Mouse (Mus musculus): Measurements from ENCODE around the gene Camkk2. TPM values are rescaled to one million over a fixed set of nuclear protein-coding genes. Genes with fewer than 3 reads are reported as not detected.

The Camkk2 gene
- polyA plus RNA-seq, 1 experiment from 2014 or later, result 24.3 TPM

DNA sequence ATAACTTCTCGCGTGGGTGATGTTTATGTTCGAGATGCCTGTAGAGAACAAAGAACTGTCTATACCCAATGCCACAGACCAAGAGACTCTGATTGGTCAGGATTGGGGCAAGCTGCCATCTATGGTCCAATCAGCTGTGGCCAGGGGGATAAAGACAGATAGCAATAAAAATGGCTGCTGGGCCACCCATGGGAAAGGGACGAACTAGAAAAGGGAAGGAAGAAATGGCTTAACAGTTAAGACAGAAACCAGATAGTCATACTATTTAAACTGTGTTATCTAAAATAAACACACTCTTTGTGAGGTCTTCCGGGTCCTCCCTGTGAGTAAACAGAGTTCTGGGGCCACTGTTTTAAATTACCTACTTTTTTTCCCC is 78.4 kb downstream of the Camkk2 start:
- H3K36me3 ChIP-seq, result no peaks in the 10 kb centered on the region
- 73% methylated on average over 5 of the region's 5 CpGs for WGBS

DNA sequence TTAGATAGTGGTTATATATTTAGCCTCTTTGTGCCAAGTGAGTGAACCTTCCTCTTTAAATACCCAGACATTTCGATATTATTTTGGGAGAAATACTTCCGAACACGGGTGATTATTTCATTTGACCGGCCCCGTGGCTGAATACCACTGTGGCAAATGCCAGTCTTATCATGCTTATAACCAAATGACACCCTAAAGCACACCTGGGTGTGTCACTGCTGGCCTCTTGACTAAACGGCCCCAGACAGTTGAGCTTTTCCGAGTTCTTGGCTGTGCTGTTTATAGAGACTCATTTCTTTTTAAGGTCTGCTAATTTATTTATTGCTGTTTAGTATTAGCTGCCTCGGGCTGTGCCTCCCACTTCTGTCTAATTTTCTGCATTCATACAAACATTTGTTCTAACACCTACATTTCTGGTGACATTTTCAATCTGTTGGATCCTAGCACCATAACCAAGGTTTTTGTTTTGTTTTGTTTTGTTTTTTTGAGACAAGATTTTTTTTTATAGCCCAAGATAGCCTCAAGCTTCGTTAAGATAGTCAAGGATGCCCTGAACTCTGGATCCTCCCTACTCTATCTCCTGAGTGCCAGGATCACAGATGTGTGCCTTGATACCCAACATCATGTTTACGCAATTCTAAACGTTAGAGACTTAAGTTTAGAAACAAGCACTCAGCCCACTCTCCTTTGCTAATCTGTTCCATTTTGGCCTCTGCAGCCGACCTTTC is 78.9 kb downstream of the Camkk2 start:
- WGBS, result 89% methylated on average over 12 of the region's 12 CpGs
- H3K9me3 ChIP-seq (replicated peaks), result no peaks in the 10 kb centered on the region
- no peak overlapping the region for H3K27ac ChIP-seq (replicated peaks)
- no peaks in the 10 kb centered on the region for H3K36me3 ChIP-seq
- H3K4me3 ChIP-seq, result no peak overlapping the region
- DNase-seq (ENCODE audit: low spot score), result no peak
- H3K27me3 ChIP-seq (ENCODE audit: low read depth, poor library complexity, severe bottlenecking), result no peaks in the 10 kb centered on the region
- H3K4me1 ChIP-seq, result no peaks in the 10 kb centered on the region

More for the DNA sequence above, 78.4 kb downstream of the Camkk2 start:
- H3K27me3 ChIP-seq (ENCODE audit: low read depth, poor library complexity, severe bottlenecking), result 0 out of 2 replicates have a peak, but pooled peaks cover under 1% of the 10 kb centered on the region
- H3K27ac ChIP-seq (replicated peaks), result no peak overlapping the region
- DNase-seq (ENCODE audit: low spot score), result no peak
- H3K9me3 ChIP-seq (replicated peaks), result no peaks in the 10 kb centered on the region
- H3K4me1 ChIP-seq, result no peaks in the 10 kb centered on the region
- no peak overlapping the region for H3K4me3 ChIP-seq

DNA sequence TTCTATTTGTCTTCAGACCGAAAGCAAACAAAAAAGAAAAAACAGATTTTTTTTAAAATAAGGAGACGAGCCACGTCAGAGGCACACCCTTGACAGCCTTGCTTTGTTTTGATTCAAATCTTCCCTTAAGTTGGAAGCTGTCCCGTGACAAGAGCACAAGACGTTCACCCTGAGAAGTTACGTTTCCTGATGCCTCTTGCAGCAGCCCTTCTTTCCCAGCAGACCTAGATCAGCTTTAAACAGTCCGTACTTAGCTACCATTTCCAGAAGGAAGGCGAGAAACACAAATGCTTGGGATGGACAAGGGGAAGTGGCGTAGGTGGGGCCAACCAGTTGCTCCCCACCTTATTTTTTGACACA is 80.5 kb downstream of the Camkk2 start:
- DNase-seq (ENCODE audit: low spot score), result no peak
- Histone ChIP-seq H3K36me3 (no peaks in the 10 kb centered on the region), H3K4me1 (peaks cover 4% of the 10 kb centered on the region), H3K4me3 (no peak overlapping the region), H3K27ac (replicated peaks) (no peak overlapping the region), H3K27me3 (ENCODE audit: low read depth, poor library complexity, severe bottlenecking) (no peaks in the 10 kb centered on the region), H3K9me3 (replicated peaks) (no peaks in the 10 kb centered on the region)
- WGBS, result 88% methylated on average over 9 of the region's 9 CpGs

DNA sequence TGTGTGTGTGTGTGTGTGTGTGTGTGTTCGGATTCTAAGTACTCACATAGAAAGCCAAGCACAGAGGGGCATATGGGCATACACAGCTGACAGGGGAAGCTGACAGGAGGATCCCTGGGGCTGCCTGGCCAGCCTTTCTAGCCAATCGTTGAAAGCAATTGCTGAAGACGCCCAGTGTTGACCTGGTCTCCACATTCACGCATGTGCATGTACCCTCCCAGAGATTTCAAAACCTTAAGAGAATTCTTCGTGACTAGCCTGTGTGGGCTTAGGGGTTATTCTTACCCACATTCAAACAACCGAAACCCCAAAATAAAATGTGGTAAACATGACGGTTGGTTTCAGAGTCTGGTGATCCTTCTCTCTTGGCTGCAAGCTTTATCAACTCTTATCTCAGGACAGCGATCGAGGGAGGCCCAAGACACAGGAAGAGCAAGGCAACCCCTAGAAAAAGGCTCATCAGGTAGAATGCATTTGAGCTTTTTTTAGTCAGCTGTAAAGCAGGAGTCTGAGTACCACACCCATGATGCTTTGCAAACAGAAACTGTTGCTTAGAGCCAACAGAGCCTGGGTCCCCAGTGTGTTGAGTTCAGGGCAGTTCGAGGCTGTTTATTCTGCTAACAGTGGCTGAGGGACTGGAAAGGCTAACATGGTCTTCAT is 81.0 kb downstream of the Camkk2 start:
- Histone ChIP-seq H3K36me3 (no peaks in the 10 kb centered on the region), H3K27ac (replicated peaks) (no peak overlapping the region), H3K4me3 (no peak overlapping the region), H3K27me3 (ENCODE audit: low read depth, poor library complexity, severe bottlenecking) (no peaks in the 10 kb centered on the region), H3K9me3 (replicated peaks) (no peaks in the 10 kb centered on the region), H3K4me1 (peaks cover 9% of the 10 kb centered on the region)
- DNase-seq (ENCODE audit: low spot score), result no peak
- WGBS, result 89% methylated on average over 10 of the region's 10 CpGs

DNA sequence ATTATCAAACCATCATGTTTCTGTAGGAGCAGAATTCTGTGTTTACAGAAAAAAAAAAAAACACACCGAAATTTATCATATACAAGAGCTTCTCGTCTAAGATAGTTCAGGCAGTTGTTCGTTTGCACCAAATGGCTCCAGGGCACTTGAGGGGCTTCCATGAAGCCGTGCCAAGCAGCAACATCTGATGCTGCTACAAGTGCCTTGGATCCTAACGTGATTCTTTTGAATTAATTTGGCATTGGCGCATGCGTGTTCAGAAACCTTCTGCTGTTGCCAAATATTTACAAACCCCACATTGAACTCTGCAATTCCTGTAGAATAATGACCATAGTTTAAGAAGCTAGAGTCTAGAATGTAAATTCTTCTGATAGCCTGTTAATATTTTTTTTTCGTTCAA is 83.7 kb downstream of the Camkk2 start:
- Histone ChIP-seq H3K4me1 (peaks cover 17% of the 10 kb centered on the region), H3K27me3 (ENCODE audit: low read depth, poor library complexity, severe bottlenecking) (no peaks in the 10 kb centered on the region), H3K27ac (replicated peaks) (no peak overlapping the region), H3K36me3 (no peaks in the 10 kb centered on the region), H3K9me3 (replicated peaks) (no peaks in the 10 kb centered on the region), H3K4me3 (no peak overlapping the region)
- WGBS, result 91% methylated on average over 8 of the region's 8 CpGs
- no peak for DNase-seq (ENCODE audit: low spot score)

DNA sequence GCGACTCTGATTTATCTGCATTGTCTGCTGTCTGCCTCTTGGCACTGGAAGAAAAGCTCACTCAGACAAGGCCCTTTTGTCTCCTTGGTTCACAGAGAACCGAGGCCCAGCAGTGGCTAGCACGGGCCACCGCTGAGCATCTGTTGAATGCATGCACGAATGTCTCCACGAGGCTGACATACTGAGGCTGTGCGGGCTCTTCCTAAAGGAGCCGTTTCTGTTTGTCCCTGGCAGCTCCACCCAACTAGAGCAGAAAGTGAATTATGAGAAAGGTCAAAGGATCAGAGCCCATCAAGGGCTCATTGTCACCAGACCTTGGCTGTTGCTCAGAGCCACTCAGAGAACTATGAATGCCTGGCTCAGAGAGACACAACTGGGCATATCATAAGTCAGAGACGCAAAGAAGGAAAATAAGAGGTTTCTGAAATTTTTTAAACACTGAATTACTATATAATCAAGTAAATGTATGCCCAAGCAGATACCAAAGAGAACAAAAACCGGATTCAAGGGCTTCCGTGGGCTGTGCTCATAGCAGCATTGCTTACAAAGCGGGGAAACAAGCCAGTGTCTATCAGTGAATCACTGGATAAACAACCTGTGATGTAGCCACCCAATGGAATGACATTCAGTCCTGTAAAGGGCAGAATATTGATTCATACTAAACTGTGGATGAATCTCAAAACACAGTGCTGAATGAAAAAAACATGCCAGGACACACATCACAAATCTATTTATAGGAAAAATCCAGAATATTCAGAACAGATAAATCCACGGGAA is 85.6 kb downstream of the Camkk2 start:
- Histone ChIP-seq H3K9me3 (replicated peaks) (no peaks in the 10 kb centered on the region), H3K27ac (replicated peaks) (peak overlapping the region; percentile 81), H3K4me1 (peaks cover 17% of the 10 kb centered on the region), H3K36me3 (no peaks in the 10 kb centered on the region), H3K4me3 (no peak overlapping the region), H3K27me3 (ENCODE audit: low read depth, poor library complexity, severe bottlenecking) (no peaks in the 10 kb centered on the region)
- peak; percentile 35 for DNase-seq (ENCODE audit: low spot score)
- 45% methylated on average over 13 of the region's 13 CpGs for WGBS

DNA sequence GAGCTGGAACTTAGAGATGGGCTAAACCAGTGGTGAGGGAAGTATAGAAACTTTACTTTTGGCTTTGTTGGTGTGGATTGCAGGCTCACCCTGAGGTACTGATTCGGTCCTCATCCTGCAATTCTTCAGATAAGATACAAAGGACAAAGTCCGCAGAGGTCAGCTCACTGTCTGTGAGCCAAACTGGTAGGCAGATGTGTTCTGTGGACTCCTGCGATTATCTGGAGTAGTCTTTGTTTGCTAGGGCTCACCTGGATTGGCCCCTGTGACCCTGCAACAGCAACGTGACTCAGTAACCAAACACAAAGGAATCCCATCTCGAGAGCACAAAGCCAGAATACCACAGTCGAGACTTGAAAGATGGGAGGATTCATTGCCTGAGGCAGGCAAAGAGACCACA is 88.7 kb downstream of the Camkk2 start:
- 61% methylated on average over 6 of the region's 6 CpGs for WGBS
- Histone ChIP-seq H3K4me3 (no peak overlapping the region), H3K4me1 (peaks cover 17% of the 10 kb centered on the region), H3K36me3 (no peaks in the 10 kb centered on the region), H3K27me3 (ENCODE audit: low read depth, poor library complexity, severe bottlenecking) (no peaks in the 10 kb centered on the region), H3K27ac (replicated peaks) (no peak overlapping the region), H3K9me3 (replicated peaks) (no peaks in the 10 kb centered on the region)
- no peak for DNase-seq (ENCODE audit: low spot score)

DNA sequence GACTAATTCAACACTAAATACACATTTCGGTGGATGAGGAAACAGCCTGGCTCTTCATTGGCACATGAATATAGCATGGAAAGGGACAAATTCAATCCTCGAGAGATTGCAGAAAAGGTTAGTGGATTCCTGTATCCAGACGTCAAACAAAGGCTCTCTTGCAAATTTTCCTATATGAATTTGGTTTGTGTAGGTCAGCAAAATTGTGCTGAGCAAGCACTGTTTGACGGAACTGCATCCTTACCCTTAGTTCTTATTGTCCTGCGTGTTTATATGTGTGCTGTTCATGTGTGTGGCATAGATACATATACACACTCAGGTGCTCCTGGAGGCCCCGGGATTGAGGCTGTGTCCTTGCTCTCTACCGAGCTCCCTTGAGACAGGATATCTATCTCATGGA is 90.1 kb downstream of the Camkk2 start:
- WGBS, result 92% methylated on average over 7 of the region's 7 CpGs
- Histone ChIP-seq H3K36me3 (no peaks in the 10 kb centered on the region), H3K4me3 (no peak overlapping the region), H3K27me3 (ENCODE audit: low read depth, poor library complexity, severe bottlenecking) (no peaks in the 10 kb centered on the region), H3K27ac (replicated peaks) (no peak overlapping the region), H3K9me3 (replicated peaks) (no peaks in the 10 kb centered on the region), H3K4me1 (peaks cover 17% of the 10 kb centered on the region)
- no peak for DNase-seq (ENCODE audit: low spot score)

DNA sequence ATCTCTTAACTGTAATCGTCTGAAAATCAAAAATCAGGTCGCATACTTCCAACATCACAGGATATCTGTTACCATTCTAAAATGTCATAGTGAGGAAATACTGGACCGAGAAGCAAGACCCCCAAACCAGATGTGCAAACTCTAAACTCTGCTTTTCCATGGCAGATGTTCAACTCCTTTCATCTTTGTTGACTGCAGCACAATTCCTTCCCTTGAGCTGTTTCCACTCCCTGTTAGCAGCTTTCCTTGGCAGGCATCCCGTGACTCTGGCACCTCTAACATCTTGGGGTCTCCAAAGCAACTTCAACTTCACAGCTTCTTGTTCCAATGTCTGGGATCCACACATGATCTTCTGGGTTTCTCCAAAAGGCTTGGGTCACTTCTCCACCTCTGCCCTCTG is 91.8 kb downstream of the Camkk2 start:
- no peaks in the 10 kb centered on the region for H3K27me3 ChIP-seq (ENCODE audit: low read depth, poor library complexity, severe bottlenecking)
- no peak overlapping the region for H3K27ac ChIP-seq (replicated peaks)
- no peaks in the 10 kb centered on the region for H3K36me3 ChIP-seq
- 86% methylated on average over 4 of the region's 4 CpGs for WGBS
- DNase-seq (ENCODE audit: low spot score), result no peak
- no peaks in the 10 kb centered on the region for H3K9me3 ChIP-seq (replicated peaks)
- peaks cover under 1% of the 10 kb centered on the region; the same call in 1 of the 2 replicates for H3K4me1 ChIP-seq
- no peak overlapping the region for H3K4me3 ChIP-seq

DNA sequence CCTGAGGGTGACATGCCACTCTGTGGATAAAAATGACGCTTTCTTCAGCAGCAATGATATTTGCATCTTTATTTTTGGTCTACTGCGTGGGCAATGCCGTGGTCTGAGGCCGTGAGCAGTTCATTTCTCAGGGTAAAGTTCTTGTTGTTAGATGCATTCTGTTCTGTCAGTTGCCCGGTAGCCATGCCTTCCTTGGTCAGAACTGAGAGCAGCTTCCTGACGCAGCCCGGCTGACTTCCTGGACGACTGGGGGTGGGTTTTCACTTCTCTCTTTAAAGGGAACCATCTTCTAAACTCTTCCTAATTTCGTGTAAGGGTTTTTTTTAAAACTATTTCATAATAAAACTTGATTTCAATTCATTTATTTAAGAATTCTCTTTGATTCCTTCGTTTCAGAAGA is 95.3 kb downstream of the Camkk2 start:
- Histone ChIP-seq H3K27me3 (ENCODE audit: low read depth, poor library complexity, severe bottlenecking) (no peaks in the 10 kb centered on the region), H3K4me3 (no peak overlapping the region), H3K27ac (replicated peaks) (no peak overlapping the region), H3K36me3 (no peaks in the 10 kb centered on the region), H3K9me3 (replicated peaks) (no peaks in the 10 kb centered on the region), H3K4me1 (no peaks in the 10 kb centered on the region)
- whole genome bisulfite sequencing, result 83% methylated on average over 10 of the region's 10 CpGs
- no peak for DNase-seq (ENCODE audit: low spot score)

DNA sequence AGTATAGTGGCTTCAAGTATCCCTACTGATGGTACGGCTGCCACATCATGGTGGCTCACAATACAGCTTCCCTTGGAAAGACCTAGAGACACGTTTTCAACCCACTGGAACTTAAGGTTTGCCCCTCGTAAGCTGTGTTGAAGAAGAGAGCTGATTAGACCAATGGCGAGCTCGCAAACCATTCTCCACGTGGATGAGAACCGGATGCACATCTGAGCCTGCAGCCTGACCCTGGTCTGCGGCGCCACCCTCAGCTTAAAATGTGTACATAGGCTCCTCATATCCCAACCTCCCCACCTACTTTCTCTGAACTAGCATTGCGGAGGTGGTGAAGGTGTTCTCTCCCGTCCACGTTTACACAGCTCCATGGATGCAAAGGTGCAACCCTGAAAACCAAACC is 97.9 kb downstream of the Camkk2 start:
- Histone ChIP-seq H3K36me3 (no peaks in the 10 kb centered on the region), H3K27ac (replicated peaks) (no peak overlapping the region), H3K27me3 (ENCODE audit: low read depth, poor library complexity, severe bottlenecking) (no peaks in the 10 kb centered on the region), H3K9me3 (replicated peaks) (no peaks in the 10 kb centered on the region), H3K4me1 (no peaks in the 10 kb centered on the region), H3K4me3 (no peak overlapping the region)
- no peak for DNase-seq (ENCODE audit: low spot score)
- 82% methylated on average over 12 of the region's 12 CpGs for WGBS
